21 mouse cellular contexts compared by ENCODE assay signal in genomic region chr4:57027954-57028353, GRCm38 (mm10). TPM values are rescaled to one million over a fixed set of nuclear protein-coding genes. Genes with fewer than 3 reads are reported as not detected.
DNase-seq lines count a peak whose midpoint lies in the region; ATAC-seq and TF ChIP-seq lines count a peak whose summit lies in the region.
"Had no signal": no experiment of that assay in that cellular context is flagged by ENCODE, and none has a peak within 500 bp of the region (broad histone marks: within the 10 kb centered on the region; RNA-seq: fewer than 3 reads in every experiment).

No protein-coding gene starts in this region.

- H3K27ac ChIP-seq in liver, postnatal 0 days (ENCODE audit: low read depth): no peak overlapping the region
- H3K27ac ChIP-seq in bone marrow macrophage, adult 2 months (ENCODE audit: insufficient read depth, low read depth, low read length): peak overlapping the region; percentile 19; the same call in 1 of the 2 replicates
- H3K27ac ChIP-seq in embryonic facial prominence, embryonic 10.5 days (replicated peaks): no peak overlapping the region
- H3K27ac ChIP-seq: forebrain, embryonic 10.5 days; neural tube, embryonic 12.5 days had no signal

- no peaks in the 10 kb centered on the region for H3K36me3 ChIP-seq in liver, postnatal 0 days (replicated peaks; ENCODE audit: insufficient read depth, low read length)
- no peaks in the 10 kb centered on the region for H3K36me3 ChIP-seq in embryonic facial prominence, embryonic 10.5 days (replicated peaks)
- H3K36me3 ChIP-seq: forebrain, embryonic 10.5 days; neural tube, embryonic 12.5 days had no signal

- no peaks in the 10 kb centered on the region for H3K9me3 ChIP-seq in liver, postnatal 0 days (ENCODE audit: low read length)
- no peaks in the 10 kb centered on the region for H3K9me3 ChIP-seq in embryonic facial prominence, embryonic 10.5 days
- H3K9me3 ChIP-seq: forebrain, embryonic 10.5 days; neural tube, embryonic 12.5 days had no signal

- H3K9ac ChIP-seq in liver, postnatal 0 days (replicated peaks): no peak overlapping the region
- H3K9ac ChIP-seq: neural tube, embryonic 12.5 days had no signal

- TF ChIP-seq CTCF in liver, postnatal 0 days (IDR thresholded peaks at IDR 0.05; ENCODE audit: low read depth): no peak
- TF ChIP-seq CTCF in bone marrow macrophage, adult 2 months (IDR thresholded peaks at IDR 0.05; ENCODE audit: low read depth, low read length): no peak

- WGBS in liver, postnatal 0 days (ENCODE audit: insufficient replicate concordance): 30% methylated on average over 10 of the region's 10 CpGs
- WGBS in embryonic facial prominence, embryonic 10.5 days: 73% methylated on average over 10 of the region's 10 CpGs

- no peaks in the 10 kb centered on the region for H3K27me3 ChIP-seq in liver, postnatal 0 days (ENCODE audit: insufficient read depth, low read length)
- H3K27me3 ChIP-seq in embryonic facial prominence, embryonic 10.5 days (replicated peaks; ENCODE audit: low read depth, poor library complexity, severe bottlenecking): 0 out of 2 replicates have a peak, but pooled peaks cover 3% of the 10 kb centered on the region
- H3K27me3 ChIP-seq: neural tube, embryonic 12.5 days had no signal

- peaks cover 2% of the 10 kb centered on the region; the same call in 1 of the 2 replicates for H3K4me1 ChIP-seq in liver, postnatal 0 days (ENCODE audit: insufficient read depth)
- H3K4me1 ChIP-seq in bone marrow macrophage, adult 2 months (ENCODE audit: control insufficient read depth, insufficient read depth, low read length): peaks cover 18% of the 10 kb centered on the region
- H3K4me1 ChIP-seq in embryonic facial prominence, embryonic 10.5 days: no peaks in the 10 kb centered on the region
- H3K4me1 ChIP-seq: forebrain, embryonic 10.5 days; neural tube, embryonic 12.5 days had no signal

- peak overlapping the region; percentile 27 for H3K4me2 ChIP-seq in liver, postnatal 0 days (ENCODE audit: low read depth, low read length)
- H3K4me2 ChIP-seq: midbrain, embryonic 11.5 days; neural tube, embryonic 12.5 days had no signal

- ATAC-seq in frontal cortex, adult (ENCODE audit: low TSS enrichment): peak; percentile 83
- no peak for ATAC-seq in liver, postnatal 0 days
- ATAC-seq in megakaryocyte, adult 5-6 weeks (ENCODE audit: poor library complexity, severe bottlenecking): peak; percentile 39
- ATAC-seq: hindbrain, embryonic 16.5 days had no signal

- no peak for TF ChIP-seq POLR2A in bone marrow macrophage, adult 2 months (IDR thresholded peaks at IDR 0.05; ENCODE audit: borderline replicate concordance, low read depth, low read length)

- H3K4me3 ChIP-seq in liver, postnatal 0 days (ENCODE audit: low read depth, low read length): no peak overlapping the region
- H3K4me3 ChIP-seq in bone marrow macrophage, adult 2 months (ENCODE audit: insufficient read depth, low read length): peak overlapping the region; percentile 49
- H3K4me3 ChIP-seq in embryonic facial prominence, embryonic 10.5 days: no peak overlapping the region
- H3K4me3 ChIP-seq: forebrain, embryonic 10.5 days; neural tube, embryonic 12.5 days had no signal

- DNase-seq in frontal cortex, postnatal 25 days (ENCODE audit: low spot score in 2 of 2): no peak
- no peak for DNase-seq in liver, postnatal 0 days
- no peak for DNase-seq in liver
- DNase-seq in urinary bladder, postnatal 14 days (ENCODE audit: low spot score): no peak
- no peak for DNase-seq in embryonic facial prominence, embryonic 10.5 days (ENCODE audit: low spot score)
- DNase-seq: cerebellum, postnatal 14 days; embryo, embryonic 11 days; heart, postnatal 4 days; kidney, adult 11 months; kidney, postnatal 10 days; lung, adult 18-20 months; lung, postnatal 36 days; right cerebral cortex, postnatal 4 days; thymus, postnatal 25 days had no signal

- TF ChIP-seq EP300 in liver, postnatal 0 days (IDR thresholded peaks at IDR 0.05; ENCODE audit: low read depth): no peak

RNA-seq across cellular contexts. Expression of gene Frrs1l, which starts 37.8 kb away (rescaled TPM):
- polyA plus RNA-seq in liver, postnatal 0 days (2015; fragmentation: Nextera tagmentation; extraction: Ambion mirVana): not detected in 2 replicates
- not detected in 2 replicates for polyA plus RNA-seq in bone marrow macrophage, adult 2 months (2012; ENCODE audit: insufficient read depth, insufficient read length, missing spikeins)
- not detected in 2 replicates for total RNA-seq in megakaryocyte, adult 5-6 weeks (2015)
- total RNA-seq in megakaryocyte, adult 5-6 weeks (2017): not detected in 2 replicates
- polyA plus RNA-seq in embryonic facial prominence, embryonic 10.5 days (2016; fragmentation: Nextera tagmentation; extraction: Ambion mirVana): 0.80 and 1.4 TPM in 2 replicates
